Mouse (Mus musculus): ENCODE data around the gene Ppp6c. TPM values are rescaled to one million over a fixed set of nuclear protein-coding genes. Genes with fewer than 3 reads are reported as not detected.
A peak's percentile ranks its signal among the peaks of the same experiment; 100 is the strongest.
"Not testable (repeated sequence)": the region's sequence is repeated elsewhere in the genome, so short reads cannot be mapped to it uniquely, and the experiment has no call there.

Gene Ppp6c
- 16.3 and 23.8 TPM in 2 replicates for total RNA-seq (2012; rRNA removed)

DNA sequence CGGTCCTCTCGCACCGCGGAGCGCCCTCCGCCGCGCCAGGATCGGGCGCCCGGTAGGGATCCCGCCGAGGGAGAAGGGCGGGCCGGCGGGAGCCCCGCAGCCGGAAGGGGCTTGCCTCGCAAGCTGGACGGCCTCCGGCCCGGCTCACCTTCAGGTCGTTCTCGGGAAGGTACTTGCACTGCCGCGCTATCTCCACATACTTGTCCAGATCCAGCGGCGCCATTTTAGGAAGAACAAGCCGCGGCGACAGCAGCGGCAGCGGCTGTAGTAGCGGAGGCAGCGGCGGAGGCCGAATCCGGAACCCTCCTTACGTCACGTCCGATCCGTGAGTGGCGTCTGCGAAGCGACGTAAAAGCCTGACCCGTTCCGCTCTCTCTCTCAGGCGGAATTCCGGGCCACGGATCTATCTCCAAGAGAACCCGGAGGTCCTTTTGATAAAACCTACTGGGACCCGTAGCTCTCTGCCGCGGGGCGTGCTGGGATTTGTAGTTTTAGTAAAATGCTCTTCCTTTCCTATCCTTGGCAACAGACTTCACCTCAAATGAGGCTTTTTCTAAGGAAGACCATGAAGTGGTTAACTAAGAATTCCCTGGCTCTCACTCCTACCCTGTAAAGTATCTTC is at the start of gene Ppp6c:
Ppp6c (minus strand) TSS at position 433 of the 622 bp plus-strand sequence.
- DNase-seq (ENCODE audit: low read depth, low spot score), result peak; percentile 92
- H3K4me3 ChIP-seq (ENCODE audit: insufficient read depth in 1 of 2, low read depth in 1 of 2, low read length in 2 of 2, poor library complexity in 1 of 2, severe bottlenecking in 1 of 2), result peak within 1 kb of the TSS; percentile 82 to 87
- H3K9ac ChIP-seq (ENCODE audit: insufficient read depth, low read depth, low read length, poor library complexity, severe bottlenecking), result peak within 1 kb of the TSS; percentile 86
- TF ChIP-seq HCFC1 (IDR thresholded peaks at IDR 0.05; ENCODE audit: borderline replicate concordance, insufficient read depth, low read length) (peak; percentile 98), MAFK (IDR thresholded peaks at IDR 0.05; ENCODE audit: insufficient read depth, low read depth, low read length) (no peak)
- H3K36me3 ChIP-seq (ENCODE audit: control insufficient read depth, insufficient read depth, low read length, poor library complexity, severe bottlenecking), result no peaks in the 10 kb centered on the region
- H3K4me1 ChIP-seq (ENCODE audit: control insufficient read depth in 2 of 2, insufficient read depth in 2 of 2, low read length in 2 of 2, poor library complexity in 1 of 2), result no peaks in the 10 kb centered on the region
- in situ Hi-C loops (cut with MboI; ENCODE audit: low sequenced_read_pairs in 2 of 2, unreplicated experiment in 2 of 2), result no loop called here
- no peaks in the 10 kb centered on the region for H3K9me3 ChIP-seq (ENCODE audit: control insufficient read depth, insufficient read depth, low read depth, low read length)
- H3K27ac ChIP-seq (ENCODE audit: insufficient read depth, low read depth, low read length, poor library complexity, severe bottlenecking), result peak within 1 kb of the TSS; percentile 32

DNA sequence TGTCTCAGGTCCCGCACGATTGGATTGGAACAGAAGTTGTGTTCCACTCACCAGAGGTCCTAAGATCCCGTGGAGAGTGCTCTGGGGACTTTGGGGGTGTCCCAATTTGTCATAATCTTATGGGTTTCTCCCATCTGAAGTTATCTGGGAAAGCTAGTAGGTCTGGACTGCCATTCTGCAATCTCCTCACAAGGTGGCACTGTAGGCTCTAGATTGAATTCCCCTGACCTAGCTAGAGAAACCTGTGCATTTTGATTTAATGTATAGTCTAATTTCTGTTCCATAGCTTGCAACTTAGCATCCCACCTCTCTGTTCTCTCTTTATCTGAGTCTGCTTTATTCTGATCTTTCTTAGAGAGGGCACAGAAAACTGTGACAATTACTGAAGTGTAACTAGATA is 42.1 kb upstream of the Ppp6c start:
- no peak overlapping the region for H3K4me3 ChIP-seq (ENCODE audit: insufficient read depth in 1 of 2, low read depth in 1 of 2, low read length in 2 of 2, poor library complexity in 1 of 2, severe bottlenecking in 1 of 2)
- TF ChIP-seq MAFK (IDR thresholded peaks at IDR 0.05; ENCODE audit: insufficient read depth, low read depth, low read length) (no peak), ZNF384 (IDR thresholded peaks at IDR 0.05; ENCODE audit: low read depth, low read length) (no peak), CHD2 (IDR thresholded peaks at IDR 0.05; ENCODE audit: low read depth, low read length) (no peak), ZC3H11A (IDR thresholded peaks at IDR 0.05; ENCODE audit: borderline replicate concordance, low read depth, low read length) (peak; percentile 31; the same call in 1 of the 2 replicates), HCFC1 (IDR thresholded peaks at IDR 0.05; ENCODE audit: borderline replicate concordance, insufficient read depth, low read length) (no peak)
- H3K36me3 ChIP-seq (ENCODE audit: control insufficient read depth, insufficient read depth, low read length, poor library complexity, severe bottlenecking), result no peaks in the 10 kb centered on the region
- H3K4me1 ChIP-seq (ENCODE audit: control insufficient read depth in 2 of 2, insufficient read depth in 2 of 2, low read length in 2 of 2, poor library complexity in 1 of 2), result no peaks in the 10 kb centered on the region
- in situ Hi-C loops (cut with MboI; ENCODE audit: low sequenced_read_pairs in 2 of 2, unreplicated experiment in 2 of 2), result no loop called here
- no peaks in the 10 kb centered on the region for H3K9me3 ChIP-seq (ENCODE audit: control insufficient read depth, insufficient read depth, low read depth, low read length)
- no peak overlapping the region for H3K9ac ChIP-seq (ENCODE audit: insufficient read depth, low read depth, low read length, poor library complexity, severe bottlenecking)
- no peak for DNase-seq (ENCODE audit: low read depth, low spot score)
- H3K27ac ChIP-seq (ENCODE audit: insufficient read depth, low read depth, low read length, poor library complexity, severe bottlenecking), result no peak overlapping the region

DNA sequence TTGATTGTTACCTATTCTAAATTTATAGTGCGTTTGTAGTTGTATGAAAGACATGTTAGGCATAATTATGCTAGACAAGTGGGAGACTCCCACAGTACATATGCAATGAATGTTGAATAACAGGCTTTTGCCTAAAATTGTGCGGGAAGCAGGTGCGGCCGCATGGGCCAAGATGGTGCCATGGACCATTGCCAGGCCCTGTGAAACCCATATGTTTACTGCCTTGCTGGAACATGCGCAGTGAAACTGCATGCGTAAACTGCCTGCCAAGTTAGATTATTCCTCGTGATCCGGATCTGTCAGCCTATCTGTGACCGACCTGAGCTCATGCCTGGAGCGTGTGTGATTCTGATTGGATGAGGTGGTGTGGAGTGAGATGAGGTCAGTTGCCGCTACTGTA is 26.0 kb upstream of the Ppp6c start:
- in situ Hi-C loops (cut with MboI; ENCODE audit: low sequenced_read_pairs in 2 of 2, unreplicated experiment in 2 of 2); H3K27ac ChIP-seq (ENCODE audit: insufficient read depth, low read depth, low read length, poor library complexity, severe bottlenecking); H3K9ac ChIP-seq (ENCODE audit: insufficient read depth, low read depth, low read length, poor library complexity, severe bottlenecking); DNase-seq (ENCODE audit: low read depth, low spot score); H3K4me3 ChIP-seq (ENCODE audit: insufficient read depth in 1 of 2, low read depth in 1 of 2, low read length in 2 of 2, poor library complexity in 1 of 2, severe bottlenecking in 1 of 2); H3K36me3 ChIP-seq (ENCODE audit: control insufficient read depth, insufficient read depth, low read length, poor library complexity, severe bottlenecking); H3K9me3 ChIP-seq (ENCODE audit: control insufficient read depth, insufficient read depth, low read depth, low read length); H3K4me1 ChIP-seq (ENCODE audit: control insufficient read depth in 2 of 2, insufficient read depth in 2 of 2, low read length in 2 of 2, poor library complexity in 1 of 2): not testable (repeated sequence)

DNA sequence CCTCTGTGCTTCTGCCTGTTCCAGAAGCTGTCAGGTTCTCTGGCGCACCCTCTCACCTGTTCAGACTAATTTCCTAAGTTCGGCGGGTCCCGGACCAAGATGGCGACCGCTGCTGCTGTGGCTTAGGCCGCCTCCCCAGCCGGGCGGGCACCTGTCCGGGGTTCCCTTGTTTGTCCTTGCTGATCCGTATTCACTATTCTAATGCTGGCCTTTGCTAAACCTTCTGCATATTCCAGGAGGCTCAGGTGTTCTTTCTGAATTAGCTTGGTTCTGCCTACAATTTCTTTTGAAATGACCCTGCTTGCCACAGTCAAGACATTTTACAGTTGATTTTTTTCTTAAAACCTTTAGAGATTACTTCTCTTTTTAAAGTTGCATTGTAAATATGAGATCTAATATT is 20.6 kb upstream of the Ppp6c start:
- DNase-seq (ENCODE audit: low read depth, low spot score); H3K36me3 ChIP-seq (ENCODE audit: control insufficient read depth, insufficient read depth, low read length, poor library complexity, severe bottlenecking); H3K27ac ChIP-seq (ENCODE audit: insufficient read depth, low read depth, low read length, poor library complexity, severe bottlenecking); H3K9me3 ChIP-seq (ENCODE audit: control insufficient read depth, insufficient read depth, low read depth, low read length); H3K9ac ChIP-seq (ENCODE audit: insufficient read depth, low read depth, low read length, poor library complexity, severe bottlenecking); H3K4me1 ChIP-seq (ENCODE audit: control insufficient read depth in 2 of 2, insufficient read depth in 2 of 2, low read length in 2 of 2, poor library complexity in 1 of 2); in situ Hi-C loops (cut with MboI; ENCODE audit: low sequenced_read_pairs in 2 of 2, unreplicated experiment in 2 of 2): not testable (repeated sequence)
- peak overlapping the region in 1 of 2 experiments; percentile 46; a peak in 1 of 4 replicates for H3K4me3 ChIP-seq (ENCODE audit: insufficient read depth in 1 of 2, low read depth in 1 of 2, low read length in 2 of 2, poor library complexity in 1 of 2, severe bottlenecking in 1 of 2)

DNA sequence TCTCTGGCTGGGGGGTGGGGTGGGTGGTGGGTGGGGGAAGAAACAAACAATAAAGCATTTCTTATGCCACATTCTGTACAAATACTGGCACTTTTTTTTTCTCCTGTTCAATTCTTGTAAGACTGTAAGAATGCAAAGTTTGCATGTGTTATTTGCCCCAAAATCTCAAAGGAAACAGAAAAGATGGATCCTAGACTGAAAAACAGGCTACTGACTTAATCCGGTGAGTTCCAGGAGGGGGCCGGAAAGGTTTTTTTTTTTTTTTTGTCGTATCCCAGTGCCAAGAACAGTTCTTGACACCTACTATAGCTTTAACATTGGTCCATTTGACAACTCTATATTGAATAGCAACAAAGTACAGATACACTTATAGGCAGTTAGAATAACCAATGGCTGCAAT is 480 bp upstream of the Ppp6c start:
- no peak for DNase-seq (ENCODE audit: low read depth, low spot score)
- in situ Hi-C loops (cut with MboI; ENCODE audit: low sequenced_read_pairs in 2 of 2, unreplicated experiment in 2 of 2), result no loop called here
- Histone ChIP-seq H3K36me3 (ENCODE audit: control insufficient read depth, insufficient read depth, low read length, poor library complexity, severe bottlenecking) (no peaks in the 10 kb centered on the region), H3K4me3 (ENCODE audit: insufficient read depth in 1 of 2, low read depth in 1 of 2, low read length in 2 of 2, poor library complexity in 1 of 2, severe bottlenecking in 1 of 2) (peak overlapping the region; percentile 82 to 87), H3K27ac (ENCODE audit: insufficient read depth, low read depth, low read length, poor library complexity, severe bottlenecking) (no peak overlapping the region; the same call in 1 of the 2 replicates), H3K9me3 (ENCODE audit: control insufficient read depth, insufficient read depth, low read depth, low read length) (no peaks in the 10 kb centered on the region), H3K4me1 (ENCODE audit: control insufficient read depth in 2 of 2, insufficient read depth in 2 of 2, low read length in 2 of 2, poor library complexity in 1 of 2) (no peaks in the 10 kb centered on the region), H3K9ac (ENCODE audit: insufficient read depth, low read depth, low read length, poor library complexity, severe bottlenecking) (peak overlapping the region; percentile 40; the same call in 1 of the 2 replicates)
- TF ChIP-seq HCFC1 (IDR thresholded peaks at IDR 0.05; ENCODE audit: borderline replicate concordance, insufficient read depth, low read length), result no peak
- no peak for TF ChIP-seq MAFK (IDR thresholded peaks at IDR 0.05; ENCODE audit: insufficient read depth, low read depth, low read length)
- TF ChIP-seq ZC3H11A (IDR thresholded peaks at IDR 0.05; ENCODE audit: borderline replicate concordance, low read depth, low read length), result no peak
- TF ChIP-seq ZNF384 (IDR thresholded peaks at IDR 0.05; ENCODE audit: low read depth, low read length), result no peak
- no peak for TF ChIP-seq CHD2 (IDR thresholded peaks at IDR 0.05; ENCODE audit: low read depth, low read length)

DNA sequence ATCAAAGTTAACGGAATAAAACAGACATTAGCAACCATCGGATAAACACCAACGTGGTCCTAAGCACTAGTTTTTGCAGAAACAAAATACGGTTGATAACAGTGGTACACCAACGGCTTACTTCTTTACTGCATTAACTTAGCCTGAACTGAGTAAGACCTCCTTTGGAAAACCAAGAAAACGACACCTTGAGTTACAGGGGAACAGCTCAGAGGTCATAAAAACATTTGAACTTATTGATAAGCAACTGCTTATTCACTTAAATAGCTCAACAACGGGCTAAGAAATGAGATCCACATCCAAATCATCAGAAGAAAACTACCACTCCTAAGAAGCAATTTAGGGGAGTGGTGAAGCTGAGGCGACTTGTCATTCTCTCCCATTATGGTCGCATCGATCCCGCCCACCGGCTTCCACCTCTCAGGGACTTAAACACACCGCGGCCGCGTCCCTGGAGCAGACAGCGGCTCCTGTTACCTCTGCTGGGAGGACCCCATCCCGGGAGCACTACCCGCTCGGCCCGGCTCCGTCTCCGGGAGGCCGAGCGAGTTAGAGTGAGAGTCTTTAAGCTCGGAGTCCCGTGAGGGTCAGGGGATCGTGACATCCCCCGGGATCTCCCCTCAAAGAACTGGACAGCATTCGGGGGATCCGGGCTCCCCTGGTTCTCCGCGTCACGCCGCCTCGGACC is 776 bp downstream of the Ppp6c start:
- H3K36me3 ChIP-seq (ENCODE audit: control insufficient read depth, insufficient read depth, low read length, poor library complexity, severe bottlenecking); H3K9me3 ChIP-seq (ENCODE audit: control insufficient read depth, insufficient read depth, low read depth, low read length); in situ Hi-C loops (cut with MboI; ENCODE audit: low sequenced_read_pairs in 2 of 2, unreplicated experiment in 2 of 2); H3K4me1 ChIP-seq (ENCODE audit: control insufficient read depth in 2 of 2, insufficient read depth in 2 of 2, low read length in 2 of 2, poor library complexity in 1 of 2); DNase-seq (ENCODE audit: low read depth, low spot score): not testable (repeated sequence)
- Histone ChIP-seq H3K27ac (ENCODE audit: insufficient read depth, low read depth, low read length, poor library complexity, severe bottlenecking) (peak overlapping the region; percentile 32), H3K9ac (ENCODE audit: insufficient read depth, low read depth, low read length, poor library complexity, severe bottlenecking) (peak overlapping the region; percentile 86), H3K4me3 (ENCODE audit: insufficient read depth in 1 of 2, low read depth in 1 of 2, low read length in 2 of 2, poor library complexity in 1 of 2, severe bottlenecking in 1 of 2) (peak overlapping the region; percentile 82 to 87)

All from ES-E14 (cell line).